Mouse (Mus musculus): ENCODE results near the gene Gas6. TPM values are rescaled to one million over a fixed set of nuclear protein-coding genes. Genes with fewer than 3 reads are reported as not detected.

The Gas6 gene
- polyA plus RNA-seq, 1 experiment from 2014 or later = 25.5 TPM

- Histone ChIP-seq H3K9ac (replicated peaks; ENCODE audit: low read depth, low read length) (0 out of 2 replicates have a peak overlapping the region, but pooled peaks have one; percentile 8), H3K4me1 (replicated peaks; ENCODE audit: control insufficient read depth, insufficient read depth, low read length) (peaks cover 12% of the 10 kb centered on the region), H3K36me3 (ENCODE audit: control insufficient read depth, insufficient read depth) (no peaks in the 10 kb centered on the region), H3K9me3 (ENCODE audit: control insufficient read depth, low read length) (no peaks in the 10 kb centered on the region), H3K4me3 (replicated peaks; ENCODE audit: low read length) (no peak overlapping the region), H3K27ac (ENCODE audit: low read length) (peak overlapping the region; percentile 45), H3K4me2 (ENCODE audit: low read length) (no peak overlapping the region), H3K27me3 (replicated peaks; ENCODE audit: control insufficient read depth, insufficient read depth, low read length) (no peaks in the 10 kb centered on the region)
- 42% methylated on average over 8 of the region's 8 CpGs for WGBS
- peak; percentile 94 for ATAC-seq
Measured at GRCm38 (mm10) chr8:13454341-13455113, 39.8 kb downstream of the Gas6 start.

- Histone ChIP-seq H3K4me3 (replicated peaks; ENCODE audit: low read length) (no peak overlapping the region), H3K4me2 (ENCODE audit: low read length) (no peak overlapping the region), H3K27me3 (replicated peaks; ENCODE audit: control insufficient read depth, insufficient read depth, low read length) (no peaks in the 10 kb centered on the region), H3K36me3 (ENCODE audit: control insufficient read depth, insufficient read depth) (no peaks in the 10 kb centered on the region), H3K4me1 (replicated peaks; ENCODE audit: control insufficient read depth, insufficient read depth, low read length) (peaks cover 12% of the 10 kb centered on the region), H3K9ac (replicated peaks; ENCODE audit: low read depth, low read length) (no peak overlapping the region), H3K9me3 (ENCODE audit: control insufficient read depth, low read length) (no peaks in the 10 kb centered on the region), H3K27ac (ENCODE audit: low read length) (no peak overlapping the region)
- WGBS = 76% methylated on average over 6 of the region's 6 CpGs
- ATAC-seq = no peak
Measured at GRCm38 (mm10) chr8:13451747-13452277, 42.5 kb downstream of the Gas6 start.

GRCm38 (mm10) chr8:13448145-13448544 lies 46.1 kb downstream of the Gas6 start:
- Histone ChIP-seq H3K27me3 (replicated peaks; ENCODE audit: control insufficient read depth, insufficient read depth, low read length) (no peaks in the 10 kb centered on the region), H3K36me3 (ENCODE audit: control insufficient read depth, insufficient read depth) (no peaks in the 10 kb centered on the region), H3K9ac (replicated peaks; ENCODE audit: low read depth, low read length) (no peak overlapping the region), H3K4me2 (ENCODE audit: low read length) (no peak overlapping the region), H3K27ac (ENCODE audit: low read length) (no peak overlapping the region), H3K4me1 (replicated peaks; ENCODE audit: control insufficient read depth, insufficient read depth, low read length) (no peaks in the 10 kb centered on the region), H3K4me3 (replicated peaks; ENCODE audit: low read length) (no peak overlapping the region), H3K9me3 (ENCODE audit: control insufficient read depth, low read length) (no peaks in the 10 kb centered on the region)
- 64% methylated on average over 4 of the region's 4 CpGs for WGBS
- no peak for ATAC-seq

- no peak overlapping the region for H3K27ac ChIP-seq (ENCODE audit: low read length)
- no peaks in the 10 kb centered on the region for H3K36me3 ChIP-seq (ENCODE audit: control insufficient read depth, insufficient read depth)
- no peak overlapping the region for H3K4me2 ChIP-seq (ENCODE audit: low read length)
- 93% methylated on average over 6 of the region's 6 CpGs for WGBS
- no peak for ATAC-seq
- no peak overlapping the region for H3K4me3 ChIP-seq (replicated peaks; ENCODE audit: low read length)
- H3K9me3 ChIP-seq (ENCODE audit: control insufficient read depth, low read length) = no peaks in the 10 kb centered on the region
- H3K9ac ChIP-seq (replicated peaks; ENCODE audit: low read depth, low read length) = no peak overlapping the region
- H3K27me3 ChIP-seq (replicated peaks; ENCODE audit: control insufficient read depth, insufficient read depth, low read length) = no peaks in the 10 kb centered on the region
- H3K4me1 ChIP-seq (replicated peaks; ENCODE audit: control insufficient read depth, insufficient read depth, low read length) = no peaks in the 10 kb centered on the region
Measured at GRCm38 (mm10) chr8:13446456-13446855, 47.8 kb downstream of the Gas6 start.

GRCm38 (mm10) chr8:13442152-13442551 lies 52.1 kb downstream of the Gas6 start:
- H3K27me3 ChIP-seq (replicated peaks; ENCODE audit: control insufficient read depth, insufficient read depth, low read length) = no peaks in the 10 kb centered on the region
- H3K4me1 ChIP-seq (replicated peaks; ENCODE audit: control insufficient read depth, insufficient read depth, low read length) = no peaks in the 10 kb centered on the region
- H3K27ac ChIP-seq (ENCODE audit: low read length) = no peak overlapping the region
- WGBS = 90% methylated on average over 2 of the region's 2 CpGs
- no peaks in the 10 kb centered on the region for H3K9me3 ChIP-seq (ENCODE audit: control insufficient read depth, low read length)
- no peak overlapping the region for H3K4me3 ChIP-seq (replicated peaks; ENCODE audit: low read length)
- H3K36me3 ChIP-seq (ENCODE audit: control insufficient read depth, insufficient read depth) = no peaks in the 10 kb centered on the region
- no peak overlapping the region for H3K9ac ChIP-seq (replicated peaks; ENCODE audit: low read depth, low read length)
- no peak for ATAC-seq
- no peak overlapping the region for H3K4me2 ChIP-seq (ENCODE audit: low read length)

- no peaks in the 10 kb centered on the region for H3K9me3 ChIP-seq (ENCODE audit: control insufficient read depth, low read length)
- no peak overlapping the region for H3K4me3 ChIP-seq (replicated peaks; ENCODE audit: low read length)
- no peak overlapping the region for H3K27ac ChIP-seq (ENCODE audit: low read length)
- H3K4me1 ChIP-seq (replicated peaks; ENCODE audit: control insufficient read depth, insufficient read depth, low read length) = no peaks in the 10 kb centered on the region
- no peaks in the 10 kb centered on the region for H3K36me3 ChIP-seq (ENCODE audit: control insufficient read depth, insufficient read depth)
- H3K9ac ChIP-seq (replicated peaks; ENCODE audit: low read depth, low read length) = no peak overlapping the region
- peaks cover 14% of the 10 kb centered on the region for H3K27me3 ChIP-seq (replicated peaks; ENCODE audit: control insufficient read depth, insufficient read depth, low read length)
- no peak for ATAC-seq
- WGBS = 83% methylated on average over 2 of the region's 2 CpGs
- no peak overlapping the region for H3K4me2 ChIP-seq (ENCODE audit: low read length)
Measured at GRCm38 (mm10) chr8:13437531-13437930, 56.8 kb downstream of the Gas6 start.

- no peak for ATAC-seq
- peaks cover 14% of the 10 kb centered on the region for H3K27me3 ChIP-seq (replicated peaks; ENCODE audit: control insufficient read depth, insufficient read depth, low read length)
- H3K4me2 ChIP-seq (ENCODE audit: low read length) = no peak overlapping the region
- no peaks in the 10 kb centered on the region for H3K4me1 ChIP-seq (replicated peaks; ENCODE audit: control insufficient read depth, insufficient read depth, low read length)
- no peaks in the 10 kb centered on the region for H3K9me3 ChIP-seq (ENCODE audit: control insufficient read depth, low read length)
- no peak overlapping the region for H3K4me3 ChIP-seq (replicated peaks; ENCODE audit: low read length)
- no peak overlapping the region for H3K27ac ChIP-seq (ENCODE audit: low read length)
- WGBS = 3% methylated on average over 8 of the region's 8 CpGs
- no peak overlapping the region for H3K9ac ChIP-seq (replicated peaks; ENCODE audit: low read depth, low read length)
- no peaks in the 10 kb centered on the region for H3K36me3 ChIP-seq (ENCODE audit: control insufficient read depth, insufficient read depth)
Measured at GRCm38 (mm10) chr8:13436052-13436451, 58.2 kb downstream of the Gas6 start.

- H3K4me1 ChIP-seq (replicated peaks; ENCODE audit: control insufficient read depth, insufficient read depth, low read length) = peaks cover 3% of the 10 kb centered on the region; the same call in 1 of the 2 replicates
- no peak within 1 kb of the TSS for H3K4me3 ChIP-seq (replicated peaks; ENCODE audit: low read length)
- no peak within 1 kb of the TSS for H3K27ac ChIP-seq (ENCODE audit: low read length)
- H3K4me2 ChIP-seq (ENCODE audit: low read length) = no peak within 1 kb of the TSS
- H3K36me3 ChIP-seq (ENCODE audit: control insufficient read depth, insufficient read depth) = no peaks in the 10 kb centered on the region
- H3K27me3 ChIP-seq (replicated peaks; ENCODE audit: control insufficient read depth, insufficient read depth, low read length) = peaks cover 14% of the 10 kb centered on the region
- no peaks in the 10 kb centered on the region for H3K9me3 ChIP-seq (ENCODE audit: control insufficient read depth, low read length)
- no peak for ATAC-seq
- H3K9ac ChIP-seq (replicated peaks; ENCODE audit: low read depth, low read length) = no peak within 1 kb of the TSS
- 10% methylated on average over 10 of the region's 10 CpGs for WGBS
Measured at GRCm38 (mm10) chr8:13434889-13435288, 59.4 kb downstream of the Gas6 start, which contains the start of gene Tmem255b. Gene Tmem255b (plus strand): TSS chr8:13435189.

- Histone ChIP-seq H3K4me1 (replicated peaks; ENCODE audit: control insufficient read depth, insufficient read depth, low read length) (peaks cover 3% of the 10 kb centered on the region; the same call in 1 of the 2 replicates), H3K4me2 (ENCODE audit: low read length) (no peak overlapping the region), H3K27me3 (replicated peaks; ENCODE audit: control insufficient read depth, insufficient read depth, low read length) (peaks cover 14% of the 10 kb centered on the region), H3K36me3 (ENCODE audit: control insufficient read depth, insufficient read depth) (no peaks in the 10 kb centered on the region), H3K9me3 (ENCODE audit: control insufficient read depth, low read length) (no peaks in the 10 kb centered on the region), H3K9ac (replicated peaks; ENCODE audit: low read depth, low read length) (no peak overlapping the region), H3K4me3 (replicated peaks; ENCODE audit: low read length) (no peak overlapping the region), H3K27ac (ENCODE audit: low read length) (no peak overlapping the region)
- ATAC-seq = no peak
- 70% methylated on average over 5 of the region's 5 CpGs for WGBS
Measured at GRCm38 (mm10) chr8:13433130-13433529, 61.2 kb downstream of the Gas6 start.
